Mouse (Mus musculus) limb, embryonic 14.5 days (tissue): ENCODE measurements at regions not wholly inside any gene's neighbourhood (a gene's known extent, or its start where the extent isn't known, plus 50 kb on each side); places are given as distances from the start of the nearest gene placed in this dataset.
A peak's percentile ranks its signal among the peaks of the same experiment; 100 is the strongest.

ENCODE experiments used
- ATAC-seq: fragments of 200-750 bp; cut with Nextera tagmentation; 2 replicates; pipeline ENCODE4 v1.8.0; 2017; ENCODE audit warnings: low read depth, moderate number of reproducible peaks, moderate TSS enrichment; ENCODE audit not compliant: low FRiP score
- DNase-seq: peaks from one replicate; pipeline ENCODE4 v3.0.0-alpha.2; 2015; ENCODE audit warnings: low spot score
- H3K27ac ChIP-seq: fragments of 300-500 bp; sonication (generic); replicated peaks from 2 replicates; pipeline ENCODE4 v1.5.1; 2014; ENCODE audit warnings: low read depth, mild to moderate bottlenecking, low read length, moderate library complexity, mixed read lengths
- H3K27me3 ChIP-seq: fragments of 300-500 bp; sonication (generic); 2 replicates; pipeline ENCODE4 v1.6.1; 2014; ENCODE audit warnings: low read length, mixed read lengths; ENCODE audit not compliant: control insufficient read depth, insufficient read depth
- H3K36me3 ChIP-seq: fragments of 300-500 bp; sonication (generic); 2 replicates; pipeline ENCODE4 v1.6.1; 2014; ENCODE audit warnings: mild to moderate bottlenecking, low read length, moderate library complexity, mixed read lengths; ENCODE audit not compliant: control insufficient read depth, insufficient read depth
- H3K4me1 ChIP-seq: fragments of 300-500 bp; sonication (generic); 2 replicates; pipeline ENCODE4 v1.6.1; 2014; ENCODE audit warnings: antibody characterized with exemption, low read length, mixed read lengths; ENCODE audit not compliant: control insufficient read depth, insufficient read depth
- H3K4me2 ChIP-seq: fragments of 300-500 bp; sonication (generic); replicated peaks from 2 replicates; pipeline ENCODE4 v1.6.1; 2014; ENCODE audit warnings: low read depth, mild to moderate bottlenecking, low read length, moderate library complexity; ENCODE audit not compliant: severe bottlenecking
- H3K4me3 ChIP-seq: fragments of 300-500 bp; sonication (generic); replicated peaks from 2 replicates; pipeline ENCODE4 v1.5.1; 2014; ENCODE audit warnings: low read length
- H3K9ac ChIP-seq: fragments of 300-500 bp; sonication (generic); 2 replicates; pipeline ENCODE4 v1.6.1; 2014; ENCODE audit warnings: mild to moderate bottlenecking, low read depth, low read length, moderate library complexity; ENCODE audit not compliant: severe bottlenecking
- H3K9me3 ChIP-seq: fragments of 300-500 bp; sonication (generic); 2 replicates; pipeline ENCODE4 v1.6.1; 2016; ENCODE audit warnings: low read length; ENCODE audit not compliant: control insufficient read depth
- POLR2A ChIP-seq: fragments of 200-500 bp; IDR thresholded peaks from 2 replicates; pipeline ENCODE4 v1.8.0; 2012; ENCODE audit warnings: inconsistent platforms, mild to moderate bottlenecking, moderate library complexity, borderline replicate concordance; ENCODE audit not compliant: insufficient read depth, insufficient read length; ENCODE audit errors: extremely low read depth
- WGBS: fragments of 180-500 bp; shearing (Covaris S2); extraction: QIAGEN DNeasy Blood & Tissue Kit; methylation state at CpG from one replicate; pipeline ENCODE4 v1.1.7; 2014; 5-methylcytosine and 5-hydroxymethylcytosine counted together

DNA sequence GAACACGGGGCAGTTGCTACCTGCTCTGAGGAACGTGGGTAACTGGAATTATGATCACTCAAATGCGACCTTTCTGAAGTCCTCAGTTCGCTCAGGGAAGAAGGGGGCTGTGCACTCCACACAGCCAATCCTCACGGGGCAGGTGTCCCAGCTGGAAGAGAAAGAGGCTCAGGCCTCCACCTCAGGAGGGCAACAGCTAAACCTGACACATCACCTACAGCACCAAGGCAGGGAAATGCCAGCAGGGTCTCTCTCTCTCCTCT, 92.7 kb upstream of the S1pr3 start:
- no peak overlapping the region for H3K4me2 ChIP-seq
- ATAC-seq = no peak

DNA sequence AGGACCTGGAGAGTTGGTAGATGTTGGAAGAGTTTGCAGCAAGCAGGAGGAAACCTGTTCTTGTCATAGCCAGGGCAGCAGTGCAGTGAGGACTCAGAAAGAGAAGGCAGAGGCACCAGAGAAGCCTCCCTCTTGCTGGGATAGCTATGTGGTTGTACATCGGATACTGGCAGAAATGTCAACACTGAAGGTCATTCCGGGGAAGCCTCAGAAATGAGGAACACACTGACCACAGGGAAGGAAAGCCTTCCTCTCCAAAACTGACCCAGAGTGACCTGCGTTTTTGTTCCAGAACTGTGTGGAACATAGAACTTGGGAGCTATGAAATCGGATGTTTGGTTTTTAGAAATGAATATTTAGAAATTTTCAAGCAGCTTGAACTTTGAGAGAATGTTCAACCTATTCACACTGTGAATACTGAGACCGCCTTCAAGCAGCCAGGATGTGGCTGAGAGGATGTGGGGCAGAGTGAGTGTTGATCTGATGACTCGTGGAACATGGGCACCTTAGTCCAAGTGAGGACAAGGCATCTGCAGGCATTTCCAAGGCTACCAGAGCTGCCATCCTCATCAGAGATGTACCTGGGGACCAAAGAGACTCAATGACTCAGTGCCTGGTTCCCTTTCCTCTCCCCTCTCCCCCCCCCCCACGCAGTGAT, 85.3 kb upstream of the S1pr3 start:
- 86% methylated on average over 6 of the region's 7 CpGs for WGBS
- Histone ChIP-seq H3K4me3 (no peak overlapping the region), H3K9me3 (no peaks in the 10 kb centered on the region), H3K27me3 (no peaks in the 10 kb centered on the region), H3K4me2 (no peak overlapping the region), H3K4me1 (peaks cover 9% of the 10 kb centered on the region; the same call in 1 of the 2 replicates), H3K36me3 (no peaks in the 10 kb centered on the region), H3K9ac (no peak overlapping the region), H3K27ac (no peak overlapping the region)
- ATAC-seq (no peak), DNase-seq (no peak)
- no peak for TF ChIP-seq POLR2A

More for the DNA sequence above, 92.7 kb upstream of the S1pr3 start:
- Histone ChIP-seq H3K9ac (0 out of 2 replicates have a peak overlapping the region, but pooled peaks have one; percentile 28), H3K27ac (peak overlapping the region; percentile 91), H3K36me3 (no peaks in the 10 kb centered on the region), H3K4me3 (no peak overlapping the region), H3K4me1 (peaks cover 42% of the 10 kb centered on the region), H3K27me3 (no peaks in the 10 kb centered on the region), H3K9me3 (no peaks in the 10 kb centered on the region)
- 55% methylated on average over 4 of the region's 5 CpGs for WGBS
- TF ChIP-seq POLR2A = no peak
- DNase-seq = no peak

DNA sequence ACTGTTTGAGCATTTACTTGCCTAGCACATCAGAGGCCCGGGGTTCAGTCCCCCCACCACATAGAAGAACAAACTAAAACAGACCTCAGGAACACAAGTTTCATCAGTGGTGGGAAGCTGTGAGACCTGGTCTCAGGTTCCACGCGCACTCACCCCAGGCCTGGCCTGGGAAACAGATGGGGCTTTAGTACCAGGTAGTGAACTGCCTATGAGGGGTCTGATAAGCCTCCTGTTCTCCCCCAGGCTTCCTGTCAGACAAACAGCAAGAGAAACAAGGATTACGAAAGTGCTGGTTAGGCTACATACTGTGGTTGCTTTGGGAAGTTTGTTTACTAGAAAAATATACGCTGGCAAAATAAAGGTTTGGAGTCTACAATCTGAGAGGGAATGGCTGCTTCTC, 83.7 kb upstream of the S1pr3 start:
- ATAC-seq (no peak), DNase-seq (no peak)
- no peak overlapping the region for H3K27ac ChIP-seq
- no peaks in the 10 kb centered on the region for H3K36me3 ChIP-seq
- peaks cover 19% of the 10 kb centered on the region for H3K4me1 ChIP-seq
- no peak overlapping the region for H3K9ac ChIP-seq
- no peak overlapping the region for H3K4me2 ChIP-seq
- no peak overlapping the region for H3K4me3 ChIP-seq
- TF ChIP-seq POLR2A = no peak
- no peaks in the 10 kb centered on the region for H3K27me3 ChIP-seq
- 62% methylated on average over 5 of the region's 5 CpGs for whole genome bisulfite sequencing
- H3K9me3 ChIP-seq = no peaks in the 10 kb centered on the region

- no peak for ATAC-seq
- Histone ChIP-seq H3K9ac (no peak overlapping the region), H3K4me3 (no peak overlapping the region), H3K4me2 (no peak overlapping the region), H3K4me1 (peaks cover 19% of the 10 kb centered on the region), H3K36me3 (no peaks in the 10 kb centered on the region), H3K9me3 (no peaks in the 10 kb centered on the region), H3K27me3 (no peaks in the 10 kb centered on the region), H3K27ac (no peak overlapping the region)
- no peak for TF ChIP-seq POLR2A
- DNase-seq = no peak
- 60% methylated on average over 5 of the region's 5 CpGs for WGBS
These were observed 83.1 kb upstream of the S1pr3 start for GRCm38 (mm10) chr13:51325298-51325697.

DNA sequence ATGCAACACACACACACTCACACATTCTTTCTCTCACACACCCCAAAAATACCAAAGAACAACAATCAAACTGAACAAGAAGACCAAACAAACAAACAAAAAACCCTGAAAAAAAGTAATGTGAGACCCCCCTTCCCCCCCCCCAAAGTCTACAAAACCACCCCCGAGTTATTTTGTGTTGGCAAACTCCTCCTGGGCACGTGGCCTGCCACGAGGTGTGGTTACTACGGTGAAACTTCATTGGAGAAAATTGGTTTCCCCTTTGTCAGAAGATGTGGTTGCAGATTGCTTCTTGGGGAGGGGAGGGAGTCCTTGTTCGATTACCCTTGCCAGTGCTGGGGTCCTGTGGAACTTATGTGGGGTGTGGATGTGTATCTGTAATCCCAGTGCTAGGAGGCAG, 82.3 kb upstream of the S1pr3 start:
- no peak for TF ChIP-seq POLR2A
- DNase-seq = no peak
- no peak overlapping the region for H3K4me3 ChIP-seq
- no peak overlapping the region for H3K4me2 ChIP-seq
- ATAC-seq = no peak
- no peaks in the 10 kb centered on the region for H3K36me3 ChIP-seq
- H3K27me3 ChIP-seq = no peaks in the 10 kb centered on the region
- no peak overlapping the region for H3K9ac ChIP-seq
- H3K9me3 ChIP-seq = no peaks in the 10 kb centered on the region
- H3K4me1 ChIP-seq = peaks cover 19% of the 10 kb centered on the region
- WGBS = 51% methylated on average over 5 of the region's 5 CpGs
- H3K27ac ChIP-seq = no peak overlapping the region
